Mouse (Mus musculus) c-Kit-positive CD71-negative TER-119-negative erythroid progenitor cells, embryonic 14.5 days (primary cell): ENCODE results near the gene Wdr95.
"Not testable (repeated sequence)": the region's sequence is repeated elsewhere in the genome, so short reads cannot be mapped to it uniquely, and the experiment has no call there.

ENCODE experiments used
- DNase-seq: peaks from one replicate; pipeline ENCODE4 v3.0.0-alpha.2; 2013; ENCODE audit warnings: low read depth

Wdr95 gene

DNA sequence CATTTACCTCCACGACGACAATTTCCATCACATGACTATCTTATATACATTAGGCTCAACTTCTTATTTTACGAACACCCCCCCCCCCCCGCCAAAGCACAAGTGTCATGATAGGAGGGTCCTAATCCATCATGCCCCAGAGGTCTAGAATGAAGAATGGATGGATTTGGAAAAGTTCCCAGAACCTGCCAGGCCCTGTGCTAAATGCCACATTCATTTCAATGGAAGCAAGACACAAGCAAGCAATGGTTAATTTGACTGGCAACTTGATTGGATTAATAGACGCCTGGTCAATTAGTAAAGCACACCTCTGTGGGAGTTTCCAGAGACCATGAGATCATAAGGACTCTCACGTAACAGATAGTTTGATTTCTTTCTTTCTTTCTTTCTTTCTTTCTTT lies 11.4 kb upstream of the Wdr95 start:
- DNase-seq: no peak

DNA sequence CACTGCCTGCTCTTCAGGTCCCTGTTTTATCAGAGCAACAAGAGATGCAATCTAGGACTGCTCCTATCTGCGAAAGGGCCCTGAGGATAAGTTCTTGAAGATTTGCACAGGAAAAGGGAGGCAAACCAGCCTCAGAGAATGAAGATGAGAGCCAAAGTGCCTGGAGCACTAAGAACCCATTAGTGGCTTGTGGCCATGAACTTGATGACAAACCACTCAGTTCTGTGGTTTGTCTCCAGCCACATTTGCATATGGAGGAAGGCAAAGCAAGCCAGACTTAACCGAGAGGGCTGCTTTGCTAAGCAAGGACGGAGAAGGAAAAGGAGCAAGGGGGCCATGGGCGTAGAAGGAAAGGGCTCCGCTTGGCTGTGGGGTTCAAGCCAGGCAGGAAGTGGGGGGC lies 7.7 kb upstream of the Wdr95 start:
- no peak for DNase-seq

DNA sequence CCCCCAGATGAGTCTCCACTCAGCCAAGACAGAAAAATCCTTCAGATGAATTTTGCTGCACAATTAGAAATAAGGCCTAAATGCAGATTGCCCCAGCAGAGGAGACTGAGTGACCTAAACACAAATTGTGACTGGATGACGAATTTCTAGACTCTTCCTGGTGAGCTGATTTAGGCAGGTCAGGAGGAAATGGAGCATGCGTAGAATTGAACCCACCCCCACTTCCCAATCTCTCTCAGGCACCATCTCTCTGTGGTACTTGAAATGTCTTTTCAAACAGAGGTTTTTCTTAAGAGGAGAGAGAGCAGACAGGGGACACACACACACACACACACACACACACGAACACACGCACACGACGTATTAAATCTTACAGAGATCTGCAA lies 4.6 kb upstream of the Wdr95 start:
- no peak for DNase-seq

DNA sequence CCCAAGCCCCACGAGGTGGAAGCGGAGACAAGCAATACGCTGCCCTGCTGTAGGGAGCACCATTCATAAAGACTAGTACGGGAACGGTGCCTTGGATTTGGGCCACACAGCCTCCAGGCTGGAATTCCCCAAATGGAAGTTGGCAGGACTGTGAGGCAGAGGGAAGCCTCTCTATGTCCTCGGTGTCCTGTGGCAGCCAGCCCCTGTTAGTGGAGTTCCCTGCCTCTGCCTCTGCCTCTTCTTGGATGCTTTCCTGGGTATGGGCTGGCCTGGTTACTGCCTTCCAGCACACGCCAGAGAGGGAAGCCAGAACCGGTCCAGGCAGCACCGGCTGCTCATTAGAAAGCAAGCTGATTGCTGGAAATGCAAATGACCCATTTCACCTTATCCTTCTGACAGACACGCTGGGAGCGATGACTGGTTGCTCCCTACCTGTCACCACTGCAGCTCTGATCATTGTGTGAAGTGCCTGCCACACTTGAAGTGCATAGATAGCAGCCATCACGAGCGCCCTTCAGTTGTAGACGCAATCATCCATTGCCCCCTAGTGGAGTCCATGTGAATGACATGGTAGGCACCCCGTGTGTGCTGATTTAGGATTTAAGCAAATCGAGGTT lies 4.1 kb upstream of the Wdr95 start:
- peak; percentile 79 for DNase-seq

DNA sequence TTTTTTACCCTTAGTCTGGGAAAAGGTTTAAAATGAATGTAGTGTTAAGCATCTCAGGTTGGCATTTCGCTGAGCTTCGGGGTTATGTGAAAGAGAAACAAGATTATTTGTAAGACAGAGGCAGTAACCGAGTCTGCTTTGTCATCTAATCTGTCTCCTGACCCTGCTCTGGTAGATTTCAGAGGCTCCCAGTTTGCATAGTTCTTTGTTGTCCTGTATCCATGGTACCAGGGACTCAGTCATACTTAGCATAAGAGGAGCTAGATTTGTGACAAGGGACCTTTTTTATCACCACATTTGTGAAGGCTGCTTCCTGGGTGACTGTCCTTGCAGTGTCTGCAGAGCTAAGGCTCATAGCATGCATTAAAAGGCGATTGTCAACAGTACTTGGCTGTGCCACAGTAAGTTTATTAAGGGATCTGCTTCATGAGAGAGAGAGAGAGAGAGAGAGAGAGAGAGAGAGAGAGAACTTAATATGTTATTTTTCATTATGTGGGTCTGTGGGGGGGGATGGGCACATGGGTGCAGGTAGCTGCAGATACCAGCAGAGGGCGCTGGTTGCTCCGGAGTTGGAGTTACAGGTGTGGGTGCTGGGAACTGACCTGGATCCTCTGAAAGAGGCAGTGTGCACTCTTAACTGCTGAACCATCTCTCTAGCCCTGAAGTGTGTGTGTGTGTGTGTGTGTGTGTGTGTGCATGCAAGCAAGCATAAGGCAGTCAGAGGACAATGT lies 3.3 kb upstream of the Wdr95 start:
- no peak for DNase-seq

DNA sequence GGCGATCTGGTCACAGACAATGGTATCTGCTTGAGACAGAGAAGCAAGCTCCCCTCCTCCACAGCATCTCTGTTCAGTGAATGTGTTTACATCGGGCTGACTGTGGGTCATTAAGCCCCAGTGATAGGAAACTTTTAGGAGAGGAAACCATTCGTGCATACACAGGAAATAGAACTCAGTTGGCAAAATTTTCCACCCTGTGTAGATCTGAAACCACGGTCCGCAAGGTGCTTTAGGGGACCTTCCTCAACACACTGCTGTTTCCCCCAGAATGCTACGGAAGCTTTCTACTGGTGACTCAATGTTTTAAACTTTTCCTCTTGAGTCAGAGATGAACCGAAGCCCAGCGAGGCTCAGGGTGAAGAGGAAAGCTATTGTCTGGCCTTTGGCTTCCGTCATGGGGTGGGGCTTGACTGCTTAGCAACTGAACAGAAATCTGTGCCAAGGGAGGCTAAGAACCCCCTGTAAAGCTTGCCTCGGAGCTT lies 2.0 kb upstream of the Wdr95 start:
- peak; percentile 39 for DNase-seq

DNA sequence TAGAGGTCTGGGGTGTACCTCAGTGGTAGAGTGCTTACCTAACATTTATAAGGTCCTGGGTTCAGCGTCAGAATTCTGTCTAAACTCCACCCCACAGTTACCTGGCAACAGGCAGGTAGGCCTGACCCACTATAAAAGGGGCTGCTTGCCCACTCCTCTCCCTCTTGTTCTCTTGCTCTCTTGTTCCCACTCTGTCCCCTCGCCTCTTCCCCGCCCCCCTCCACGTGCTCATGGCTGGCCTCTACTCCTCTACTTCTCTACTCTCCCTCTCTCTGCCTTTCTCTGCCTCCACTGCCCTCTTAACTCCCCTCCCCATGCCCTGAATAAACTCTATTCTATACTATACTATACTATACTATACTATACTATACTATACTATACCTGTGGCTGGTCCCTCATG lies 1.2 kb upstream of the Wdr95 start:
- not testable (repeated sequence) for DNase-seq

DNA sequence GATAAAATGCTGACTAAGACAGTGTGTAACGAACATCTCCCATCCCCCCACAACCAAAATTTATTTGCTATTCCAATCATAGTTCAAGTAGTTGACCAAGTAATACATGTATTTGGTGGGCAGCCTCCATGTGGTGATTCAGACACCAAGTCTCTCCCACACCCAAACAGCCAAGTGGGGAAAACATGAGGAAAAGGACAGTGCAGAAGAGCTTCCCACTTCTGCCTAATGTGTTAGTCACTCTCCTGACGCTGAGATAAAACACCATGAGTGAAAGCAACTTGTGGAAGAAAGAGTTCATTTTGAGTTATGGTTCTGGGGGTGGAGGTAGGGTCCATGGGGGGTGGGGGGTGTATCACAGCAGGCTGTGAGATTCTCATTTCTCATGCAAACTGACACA lies 5.4 kb downstream of the Wdr95 start:
- DNase-seq: no peak

DNA sequence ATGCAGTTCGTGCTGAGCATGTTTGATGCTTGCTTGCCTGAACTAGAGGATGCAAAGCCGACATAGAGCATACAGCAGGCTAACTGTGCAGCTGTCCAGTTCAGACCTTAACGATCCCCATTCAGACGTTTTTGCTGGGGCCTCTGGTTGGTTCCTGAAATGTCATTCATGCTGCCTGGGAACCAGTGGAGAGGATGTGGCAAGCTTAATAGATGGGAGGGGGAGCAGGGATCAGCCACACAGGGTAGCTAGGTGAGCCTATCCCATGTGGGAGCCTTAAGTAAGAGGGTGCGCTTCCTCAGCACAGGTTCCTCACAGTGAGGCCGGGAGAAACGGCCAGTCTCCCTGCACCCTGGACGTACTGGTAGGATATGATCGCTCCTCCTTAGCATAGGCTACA lies 7.5 kb downstream of the Wdr95 start:
- no peak for DNase-seq

DNA sequence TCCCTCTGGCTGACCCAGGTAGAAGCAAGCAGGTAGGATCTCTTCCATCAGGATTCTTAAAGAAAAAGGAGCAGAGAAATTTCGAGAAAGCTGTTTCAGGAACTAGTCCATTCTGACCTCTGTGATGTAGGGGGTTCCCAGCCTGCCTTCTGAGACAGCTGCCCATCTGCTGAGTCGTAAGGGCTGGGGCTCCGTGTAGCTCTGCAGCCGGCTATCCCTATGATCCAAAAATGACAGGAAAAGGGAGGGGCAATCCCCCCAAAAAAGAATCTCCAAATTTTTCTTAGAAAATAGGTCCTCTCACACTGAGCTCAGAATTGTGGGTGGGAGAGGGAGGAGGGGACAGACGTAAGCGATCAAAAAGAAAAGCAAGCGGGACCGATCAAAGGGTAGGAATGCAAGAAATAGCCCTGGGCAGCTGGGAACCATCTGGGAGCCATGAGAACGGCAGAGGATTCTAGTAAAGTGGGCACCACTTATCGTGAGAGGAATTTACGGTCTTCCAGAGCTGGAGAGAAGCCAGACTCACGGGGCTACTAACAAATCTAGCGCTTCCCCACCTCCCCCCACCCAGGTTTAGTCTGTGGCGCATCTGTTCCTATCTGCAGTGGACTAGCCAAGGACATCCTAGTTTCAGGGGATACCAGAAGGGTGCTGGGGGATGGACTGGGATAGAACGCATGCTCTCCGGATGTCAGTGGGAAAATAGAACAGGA lies 9.5 kb downstream of the Wdr95 start:
- DNase-seq: no peak

DNA sequence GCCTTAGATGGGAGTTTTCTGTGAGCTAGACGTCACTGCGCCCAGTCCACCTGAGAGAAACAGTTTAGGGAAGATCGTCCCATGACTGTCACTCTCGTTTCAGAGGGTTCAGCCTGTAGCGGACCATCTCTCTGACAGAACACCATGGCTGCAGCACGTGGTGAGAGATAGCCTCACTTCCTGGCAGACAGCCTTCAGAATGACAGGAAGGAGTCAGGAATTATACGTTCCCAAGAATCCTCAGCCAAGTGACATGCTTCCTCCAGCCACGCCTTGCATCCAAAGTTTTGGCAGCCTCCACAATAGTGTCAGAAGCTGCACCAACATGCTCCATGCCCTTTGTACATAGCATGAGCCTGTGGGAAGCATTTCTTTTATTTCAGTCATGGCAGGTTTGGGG lies 10.1 kb downstream of the Wdr95 start:
- no peak for DNase-seq

DNA sequence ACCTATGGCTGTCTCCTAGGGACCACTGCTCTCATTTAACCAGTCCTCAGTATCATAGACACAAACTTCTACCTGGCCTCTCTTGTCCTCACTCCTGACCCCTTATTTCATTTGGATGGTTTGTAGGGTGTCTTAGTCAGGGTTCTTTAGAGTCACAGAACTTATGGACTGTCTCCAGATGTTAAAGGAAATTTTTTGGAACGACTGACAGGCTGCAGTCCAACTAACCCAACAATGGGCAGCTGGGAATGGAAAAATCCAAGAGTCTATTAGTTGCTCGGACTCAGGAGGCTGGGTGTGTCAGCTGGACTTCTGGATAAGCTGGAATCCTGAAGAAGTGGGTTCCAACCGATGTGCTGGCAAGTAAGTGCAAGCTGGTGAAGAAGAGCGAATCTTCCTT lies 10.6 kb downstream of the Wdr95 start:
- DNase-seq: no peak

DNA sequence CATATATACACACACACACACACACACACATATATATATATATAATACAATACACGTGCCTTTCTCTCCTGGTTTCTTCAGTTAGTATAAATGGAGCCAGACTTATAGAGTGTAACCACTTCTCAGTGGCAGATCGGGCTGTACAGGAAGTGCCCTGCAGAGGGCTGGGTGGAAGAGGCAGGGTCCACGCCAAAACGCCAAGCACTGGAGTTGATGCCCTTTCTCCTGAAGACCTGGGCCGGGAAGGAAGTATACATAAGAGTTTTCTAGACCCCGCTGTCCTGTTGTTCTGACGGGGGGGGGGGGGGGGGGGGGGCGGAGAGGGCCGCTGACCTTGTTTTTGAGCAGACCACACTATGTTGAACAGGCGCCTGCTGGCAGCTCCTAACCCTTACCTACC lies 22.7 kb downstream of the Wdr95 start:
- no peak for DNase-seq

DNA sequence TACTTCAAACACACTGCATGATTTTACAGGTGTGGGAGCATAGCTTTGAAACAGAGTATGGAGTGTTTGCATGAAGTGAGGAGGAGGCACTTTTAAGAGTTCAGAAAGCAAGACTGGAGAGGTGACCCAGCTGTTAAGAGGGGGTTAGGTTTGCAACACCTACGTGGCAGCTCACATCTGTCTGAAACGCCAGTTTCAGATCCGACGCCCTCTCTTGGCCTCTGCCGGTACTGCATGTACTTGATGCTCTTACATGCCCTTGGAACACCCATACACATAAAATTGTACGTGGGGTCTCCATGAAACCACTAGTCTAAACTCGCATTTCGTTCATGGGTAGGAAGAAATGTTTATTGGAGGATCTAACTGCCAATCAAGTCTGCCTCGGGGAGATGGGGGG lies 24.3 kb downstream of the Wdr95 start:
- peak; percentile 16 for DNase-seq

DNA sequence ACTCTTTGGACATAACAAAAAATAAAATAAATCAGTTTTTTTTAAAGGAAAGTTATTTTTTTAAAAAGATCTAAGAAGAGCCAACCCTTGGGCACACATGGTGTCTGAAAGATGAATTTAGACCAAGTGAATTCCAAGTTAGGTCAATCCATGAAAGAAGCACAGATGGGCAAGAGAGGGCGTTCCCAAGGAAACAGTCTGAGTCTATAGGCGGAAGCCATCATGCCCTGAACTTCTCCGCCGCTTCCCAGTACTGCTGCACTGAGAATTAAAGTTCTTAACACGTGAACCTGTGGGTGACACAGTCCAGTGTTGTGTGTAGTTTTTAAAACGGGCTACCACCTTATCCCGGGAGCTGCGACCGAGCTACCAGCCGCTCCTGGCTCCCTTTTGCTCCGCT lies 24.9 kb downstream of the Wdr95 start:
- DNase-seq: no peak

DNA sequence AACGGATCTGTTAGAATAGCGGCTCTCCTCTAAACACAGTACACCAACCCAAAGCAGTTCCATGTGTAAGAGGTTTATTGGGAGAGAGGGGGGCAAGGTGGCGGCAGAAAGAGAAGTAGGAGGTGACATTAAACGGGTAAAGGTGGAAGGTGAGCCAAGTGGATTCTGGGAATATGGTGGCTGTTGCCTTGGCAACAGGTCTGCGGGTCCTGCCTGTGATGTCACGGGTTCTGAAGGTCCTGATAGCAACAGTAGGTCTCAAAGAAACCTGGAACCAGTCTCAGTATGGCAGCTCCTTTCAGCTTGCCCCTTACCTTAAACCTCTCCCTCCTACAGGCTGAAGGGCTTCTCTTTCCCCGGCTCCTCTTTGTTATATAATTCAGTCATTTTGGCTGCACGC lies 25.9 kb downstream of the Wdr95 start:
- no peak for DNase-seq

DNA sequence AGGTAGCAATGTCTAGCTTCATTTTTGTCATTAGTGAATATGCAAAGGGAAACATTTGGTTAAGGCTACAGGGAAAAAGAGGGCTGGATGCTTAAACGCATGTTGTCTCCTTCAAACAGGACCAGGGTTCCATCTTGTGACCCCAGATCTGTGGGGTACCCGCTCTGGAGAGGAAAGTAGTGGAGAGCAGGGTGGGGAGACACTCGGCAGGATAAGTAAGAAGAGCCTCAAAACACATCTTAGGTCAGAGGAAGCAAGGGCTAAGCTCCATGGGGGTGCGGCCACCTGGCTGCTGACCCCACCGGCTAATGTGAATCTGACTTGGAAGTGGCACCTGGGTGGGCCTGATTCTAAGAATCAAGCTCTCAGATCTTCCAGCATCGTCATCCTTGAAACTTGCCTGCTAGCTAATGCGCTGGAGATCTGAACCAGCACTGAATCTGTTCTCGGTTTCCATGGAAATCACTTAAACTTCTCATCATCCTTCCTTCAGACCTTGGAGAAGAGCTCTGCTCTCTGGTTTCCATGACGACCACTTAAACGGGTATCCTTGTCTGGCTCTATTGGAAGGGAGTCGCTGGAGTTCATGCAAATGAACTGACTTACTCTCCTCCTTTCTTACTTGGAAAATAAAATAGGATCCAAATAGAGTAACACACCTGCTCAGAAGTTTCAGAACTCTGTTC lies 32.6 kb downstream of the Wdr95 start:
- no peak for DNase-seq

DNA sequence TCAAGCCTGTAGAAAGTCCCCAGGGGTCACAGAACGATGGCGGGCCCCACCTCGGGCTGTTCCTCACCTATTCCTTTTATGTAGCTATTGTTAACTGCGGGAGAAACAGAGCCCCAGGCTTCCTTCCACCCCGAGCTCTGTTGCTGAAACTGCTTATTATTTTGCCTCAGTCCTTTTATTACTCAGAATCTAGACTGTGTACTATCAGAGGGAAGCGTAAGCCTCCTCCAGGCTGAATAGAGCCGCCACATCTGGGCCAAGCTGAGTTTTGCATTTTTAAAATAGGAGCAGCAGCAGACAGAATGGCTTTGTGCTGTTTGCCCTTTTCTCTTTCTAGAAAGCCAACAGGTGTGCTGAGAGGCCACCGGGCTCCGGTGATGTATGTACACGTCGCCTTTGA lies 37.5 kb downstream of the Wdr95 start:
- no peak for DNase-seq

DNA sequence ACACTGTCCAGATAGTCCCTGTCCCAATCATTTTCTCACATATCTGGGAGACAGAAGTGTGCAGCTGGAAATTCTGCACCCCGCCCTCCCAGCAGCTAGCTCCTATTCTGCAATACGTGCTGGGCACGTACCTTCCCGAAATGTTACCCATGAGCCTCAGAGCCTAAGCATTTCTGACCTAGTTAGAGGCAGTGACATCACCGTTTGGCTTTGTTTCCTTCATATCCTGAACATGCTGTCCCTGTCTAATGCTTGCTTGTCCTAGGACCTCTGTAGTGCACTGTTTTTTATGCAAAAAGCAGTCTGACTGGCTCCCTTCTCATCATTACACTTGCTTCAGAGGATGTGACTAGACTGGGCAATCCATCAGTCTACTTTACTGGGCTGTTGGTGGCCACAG lies 38.5 kb downstream of the Wdr95 start:
- DNase-seq: no peak

DNA sequence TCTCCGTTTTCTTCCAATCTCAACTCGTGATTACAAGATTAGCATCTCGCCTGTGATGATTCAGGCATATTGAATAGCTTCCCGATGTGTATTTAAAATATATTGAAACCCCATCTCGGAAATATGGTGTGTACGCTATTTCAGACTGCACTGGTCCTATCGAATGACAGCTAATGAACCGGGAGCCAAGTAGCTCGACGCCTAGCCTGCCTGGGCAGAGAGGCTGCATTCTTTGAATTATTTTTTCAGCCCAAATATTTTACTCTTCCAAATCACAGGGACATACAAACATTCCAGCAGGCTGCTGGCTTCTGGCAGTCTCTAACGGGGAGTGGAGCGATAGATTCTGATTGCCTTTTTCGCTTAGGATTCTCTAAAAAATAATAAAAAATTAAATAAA lies 40.5 kb downstream of the Wdr95 start:
- DNase-seq: no peak

DNA sequence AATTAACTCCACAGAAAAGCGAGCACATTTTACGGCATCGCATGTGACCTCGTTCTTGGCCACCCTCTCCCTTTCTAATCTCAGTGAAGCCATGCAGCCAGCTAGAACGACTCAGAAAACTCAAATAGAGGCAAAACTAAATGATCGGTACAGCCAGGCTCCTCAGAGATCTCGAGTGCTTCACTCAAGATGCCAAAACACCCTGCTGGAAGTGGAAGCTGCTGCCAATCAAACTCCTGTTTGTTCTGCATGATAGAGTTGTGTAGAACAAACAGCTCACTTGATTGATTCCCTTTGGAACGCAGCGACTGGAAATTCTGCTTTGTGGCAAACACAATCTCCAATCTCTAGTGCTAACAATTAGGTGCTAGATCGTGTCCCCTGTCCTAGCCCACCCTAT lies 48.5 kb downstream of the Wdr95 start:
- no peak for DNase-seq

DNA sequence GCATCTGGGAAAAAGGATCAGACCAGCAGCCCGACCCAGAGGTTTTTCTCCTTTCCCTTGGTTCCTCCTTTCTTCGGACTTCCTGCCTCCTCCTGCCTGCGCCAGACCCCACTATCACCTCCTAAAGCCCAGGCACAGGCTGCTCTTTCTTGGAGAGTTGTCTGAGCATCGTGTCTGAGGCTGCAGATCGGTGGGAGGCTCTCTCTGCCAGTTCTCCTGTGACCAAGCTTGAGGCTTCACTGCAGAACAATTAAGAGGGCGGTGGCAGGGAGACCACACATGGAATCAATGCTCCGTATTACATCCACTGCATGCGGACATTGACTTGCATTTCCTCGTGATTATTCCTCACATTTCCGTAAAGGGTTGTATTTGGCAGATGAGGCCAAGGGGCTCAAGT lies 49.0 kb downstream of the Wdr95 start:
- DNase-seq: no peak
